Mouse (Mus musculus): ENCODE measurements around the gene Stum.

- TF ChIP-seq CTCF (IDR thresholded peaks at IDR 0.05; ENCODE audit: low read depth, low read length) = no peak
- no peak for TF ChIP-seq POLR2A (IDR thresholded peaks at IDR 0.05; ENCODE audit: borderline replicate concordance, low read depth, low read length)
Measured at GRCm38 (mm10) chr1:180439496-180439895, 43.8 kb downstream of the Stum start.

All from bone marrow macrophage, adult 2 months (primary cell).